Mouse (Mus musculus): ENCODE data around the gene Aktip.
A peak's percentile ranks its signal among the peaks of the same experiment; 100 is the strongest.

Gene Aktip

DNA sequence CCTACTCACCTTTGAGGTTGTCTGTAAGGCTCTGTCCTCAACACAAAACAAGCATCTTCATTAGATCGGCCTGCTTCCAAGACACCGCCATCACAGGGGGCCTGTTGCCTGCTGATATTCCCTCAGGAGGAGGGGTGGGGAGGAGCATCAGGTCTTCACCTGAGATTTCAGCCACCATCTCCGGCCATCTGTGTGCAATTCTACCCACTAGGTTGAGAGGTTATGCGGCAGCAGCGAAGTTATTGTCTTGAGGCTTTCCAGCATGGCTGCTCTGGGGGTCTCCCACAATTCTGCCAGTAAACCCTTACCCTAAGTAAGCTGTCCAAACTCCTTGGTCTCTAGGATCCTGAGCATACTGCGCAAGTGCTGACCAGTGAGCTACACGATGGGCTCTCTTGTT, at the start of gene Aktip:
Gene Aktip (minus strand): TSS at position 101 of the 400 bp plus-strand sequence.
- no peak for DNase-seq (ENCODE audit: low spot score)

DNA sequence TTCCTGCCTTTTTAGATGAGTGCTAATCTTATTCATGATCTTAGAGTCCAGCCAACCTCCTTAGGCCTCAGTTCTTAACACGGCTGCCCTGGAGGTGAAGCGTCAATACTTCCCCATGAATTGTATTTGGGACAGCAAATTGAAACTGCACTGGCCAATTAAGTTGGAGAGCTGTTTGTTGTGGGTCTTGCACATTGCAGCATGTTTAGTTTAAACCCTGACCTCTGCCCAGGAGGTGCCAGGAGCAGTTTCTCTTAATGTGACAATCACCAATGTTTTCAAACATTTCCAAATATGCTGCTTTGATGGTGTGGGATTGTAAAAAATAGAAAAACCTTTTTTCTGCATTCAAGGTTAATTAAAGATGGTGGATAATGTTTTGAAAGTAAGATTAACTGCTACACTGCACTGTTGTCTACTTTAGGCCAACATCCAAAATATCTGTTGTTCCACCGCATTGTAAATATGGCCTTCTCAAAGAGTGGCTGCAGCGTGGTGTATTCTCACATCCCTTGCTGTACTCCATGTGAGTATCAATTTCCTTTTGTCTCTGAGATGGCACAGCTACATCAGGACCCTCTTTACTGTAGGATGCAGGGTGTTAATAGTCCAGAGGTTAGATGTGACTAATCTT, 46.2 kb upstream of the Aktip start:
- DNase-seq (ENCODE audit: low spot score): no peak

- no peak for DNase-seq (ENCODE audit: low spot score)
Measured at GRCm38 (mm10) chr8:91242721-91243120, 42.9 kb upstream of the Aktip start.

GRCm38 (mm10) chr8:91241873-91242519, 42.2 kb upstream of the Aktip start:
- DNase-seq (ENCODE audit: low spot score): no peak

- no peak for DNase-seq (ENCODE audit: low spot score)
Measured at GRCm38 (mm10) chr8:91241371-91241770, 41.6 kb upstream of the Aktip start.

DNA sequence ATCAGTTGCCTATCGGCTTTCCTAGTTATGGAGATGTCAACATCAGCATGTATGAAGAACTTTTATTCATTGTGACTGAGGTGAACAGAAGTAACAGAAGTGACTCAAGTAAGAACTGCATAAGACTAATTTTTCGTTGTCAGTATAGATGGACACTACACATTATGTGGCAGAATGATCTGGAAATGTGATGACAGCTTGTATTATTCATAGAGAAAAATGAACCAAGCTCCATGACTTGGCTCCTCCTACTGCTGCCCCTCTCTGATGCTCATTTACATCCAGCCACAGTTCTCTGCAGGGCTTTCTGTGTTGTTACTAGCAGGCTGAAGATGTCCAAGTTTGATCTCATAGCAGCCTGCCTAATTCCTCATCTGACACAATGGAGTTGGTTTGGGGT, 37.4 kb upstream of the Aktip start:
- DNase-seq (ENCODE audit: low spot score): no peak

- DNase-seq (ENCODE audit: low spot score): no peak
Measured at GRCm38 (mm10) chr8:91234097-91234496, 34.3 kb upstream of the Aktip start.

DNA sequence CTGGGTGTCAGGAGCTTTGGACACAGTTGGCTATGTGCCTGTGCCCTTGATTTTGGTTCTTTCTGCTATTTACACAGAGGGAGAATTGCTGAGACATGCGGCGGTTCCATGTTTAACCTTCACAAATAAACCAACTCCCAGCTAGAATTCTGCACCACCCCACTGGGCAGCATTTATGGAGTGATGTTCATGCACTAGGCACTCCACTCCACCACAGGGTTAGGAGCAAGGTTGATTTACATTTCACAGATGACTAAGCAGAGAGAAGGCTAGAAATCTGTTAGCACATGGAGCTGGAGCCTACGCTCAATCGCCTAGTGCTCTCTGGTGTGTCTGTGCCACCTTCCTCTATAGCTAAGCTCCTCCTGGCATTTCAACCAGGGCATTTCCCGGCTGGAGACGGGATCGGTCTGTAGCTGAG, 27.7 kb upstream of the Aktip start:
- peak; percentile 66 for DNase-seq (ENCODE audit: low spot score)

GRCm38 (mm10) chr8:91224227-91224626, 24.5 kb upstream of the Aktip start:
- no peak for DNase-seq (ENCODE audit: low spot score)

DNA sequence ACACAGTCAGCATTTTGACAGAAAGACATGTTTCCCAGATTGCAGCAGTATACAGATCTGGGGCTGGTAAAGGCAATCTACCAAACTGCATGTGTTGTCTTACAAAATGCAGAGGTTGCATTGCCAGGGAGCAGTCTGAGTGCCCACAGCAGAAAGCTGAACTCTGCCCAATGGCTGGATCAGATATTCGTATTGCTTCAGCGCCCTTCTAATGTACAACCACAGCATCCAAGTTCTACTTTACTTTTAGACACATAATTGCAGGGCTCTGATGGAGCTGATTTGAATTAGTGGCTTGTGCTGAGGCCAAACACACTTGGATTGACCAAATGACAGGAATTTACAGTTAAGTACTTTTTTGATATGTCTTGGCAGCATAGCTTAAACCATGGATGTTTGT, 22.1 kb upstream of the Aktip start:
- DNase-seq (ENCODE audit: low spot score): no peak

GRCm38 (mm10) chr8:91218271-91218670, 18.5 kb upstream of the Aktip start:
- no peak for DNase-seq (ENCODE audit: low spot score)

DNA sequence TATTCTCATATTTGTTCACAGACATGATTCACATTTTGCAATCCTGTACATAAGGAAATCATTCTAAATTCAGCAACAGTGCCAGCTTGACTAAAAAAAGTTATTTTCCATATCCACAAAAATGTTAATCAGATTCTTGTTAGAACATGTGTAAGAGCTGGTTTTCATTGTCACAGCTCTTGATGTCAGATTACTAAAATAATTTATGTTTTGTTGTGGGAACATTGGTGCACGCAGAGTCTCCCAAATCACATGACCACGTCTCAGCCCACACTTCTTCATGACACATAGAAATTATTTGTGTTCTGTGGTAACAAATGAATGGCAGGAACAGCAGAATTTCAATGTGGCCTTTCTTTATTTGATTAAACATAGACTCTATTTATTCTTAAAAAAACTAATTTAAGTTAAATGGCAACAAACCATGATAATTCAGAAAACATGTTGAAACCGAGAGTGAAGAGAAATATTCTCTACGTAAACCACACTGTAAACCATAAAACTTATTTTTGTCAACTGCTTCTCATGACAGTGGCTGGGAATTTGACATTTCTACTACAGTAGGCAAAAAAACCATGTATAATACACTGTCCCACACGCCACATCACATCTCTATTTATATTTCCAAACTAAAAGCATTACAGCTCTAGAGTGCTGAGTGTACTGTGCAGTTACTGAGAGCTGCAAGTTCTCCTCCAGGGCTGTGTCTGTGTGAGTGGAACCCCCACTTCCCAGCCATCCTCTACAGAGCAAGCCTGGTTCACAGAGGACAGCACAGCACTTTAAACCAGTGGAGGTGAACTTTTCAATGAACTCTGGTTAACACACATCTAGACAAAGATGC, 17.5 kb upstream of the Aktip start:
- no peak for DNase-seq (ENCODE audit: low spot score)

DNA sequence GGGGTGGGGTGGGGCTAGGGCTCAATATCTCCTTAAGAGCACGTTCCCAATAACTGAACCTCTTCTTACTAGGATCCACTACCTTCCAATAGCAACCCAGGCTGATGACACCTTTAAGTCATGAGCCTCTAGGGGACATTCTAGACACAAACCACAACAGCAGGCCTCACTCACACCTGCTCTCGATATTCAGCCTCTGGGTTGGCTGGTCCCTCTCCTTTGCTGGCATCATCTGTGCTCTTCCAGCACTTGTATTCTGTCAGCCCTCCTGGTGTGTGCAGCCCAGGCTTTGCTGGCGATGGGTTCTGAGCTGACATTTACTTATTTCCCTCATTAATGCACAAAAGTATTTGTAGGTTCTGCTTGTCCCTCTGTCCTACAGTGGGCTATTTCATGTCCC, 14.5 kb upstream of the Aktip start:
- no peak for DNase-seq (ENCODE audit: low spot score)

GRCm38 (mm10) chr8:91212948-91213347, 13.2 kb upstream of the Aktip start:
- no peak for DNase-seq (ENCODE audit: low spot score)

DNA sequence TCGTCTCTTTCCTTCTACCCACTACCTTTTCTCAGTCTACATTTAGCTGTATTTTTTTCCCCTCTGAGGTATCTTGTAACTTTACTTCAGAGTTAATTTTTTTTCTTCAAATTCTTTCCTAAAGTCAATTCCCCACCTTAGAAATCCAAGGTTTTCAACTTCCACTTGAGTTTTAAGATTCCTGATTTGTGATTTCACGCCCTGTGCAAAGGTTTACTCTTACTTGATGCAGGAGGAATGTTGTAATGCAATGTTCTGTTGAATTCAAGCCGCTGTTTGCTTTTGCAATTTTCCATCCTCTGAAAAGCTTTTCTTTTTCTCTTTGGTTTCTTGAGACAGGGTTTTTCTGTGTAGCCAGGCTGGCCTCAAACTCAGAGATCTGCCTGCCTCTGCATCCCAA, 9.9 kb upstream of the Aktip start:
- no peak for DNase-seq (ENCODE audit: low spot score)

- no peak for DNase-seq (ENCODE audit: low spot score)
Measured at GRCm38 (mm10) chr8:91207676-91208075, 7.9 kb upstream of the Aktip start.

DNA sequence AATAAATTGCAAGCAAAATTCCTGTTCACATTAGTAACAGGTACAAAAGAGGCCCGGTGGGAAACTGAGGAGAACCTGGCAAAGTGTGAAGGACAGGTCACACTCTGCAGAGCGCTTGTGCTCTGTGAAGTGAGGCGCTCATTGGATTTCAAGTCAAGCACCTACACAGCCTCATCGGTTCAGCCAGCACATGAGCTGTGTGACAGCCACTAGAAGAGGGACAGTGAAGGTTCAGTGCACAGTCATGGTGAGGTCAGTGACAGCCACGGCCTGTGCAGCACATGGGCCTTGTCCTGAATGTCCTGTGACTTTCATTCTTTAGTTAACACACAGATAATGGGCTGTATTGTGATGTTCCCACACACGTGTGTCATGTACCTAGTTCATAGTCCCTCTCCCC, 6.1 kb upstream of the Aktip start:
- no peak for DNase-seq (ENCODE audit: low spot score)

DNA sequence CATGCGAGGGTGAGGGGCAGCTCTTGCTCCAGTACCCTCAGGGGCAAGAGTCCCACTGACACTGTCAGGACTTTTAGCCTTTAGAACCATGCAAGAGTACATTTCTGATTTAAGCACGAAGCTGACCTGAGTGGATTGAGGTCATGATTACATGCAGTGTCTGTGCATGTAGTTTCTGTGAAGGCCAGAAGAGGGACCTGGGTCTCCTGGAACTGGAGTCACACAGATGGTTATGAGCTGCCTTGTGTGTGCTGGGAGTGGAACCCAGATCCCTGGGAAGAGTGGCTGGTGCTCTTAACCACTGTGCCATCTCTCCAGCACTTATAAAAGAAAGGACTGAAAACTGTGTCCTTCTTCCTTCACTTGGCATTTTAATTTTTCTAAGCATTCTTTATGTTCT, 1.4 kb upstream of the Aktip start:
- no peak for DNase-seq (ENCODE audit: low spot score)

DNA sequence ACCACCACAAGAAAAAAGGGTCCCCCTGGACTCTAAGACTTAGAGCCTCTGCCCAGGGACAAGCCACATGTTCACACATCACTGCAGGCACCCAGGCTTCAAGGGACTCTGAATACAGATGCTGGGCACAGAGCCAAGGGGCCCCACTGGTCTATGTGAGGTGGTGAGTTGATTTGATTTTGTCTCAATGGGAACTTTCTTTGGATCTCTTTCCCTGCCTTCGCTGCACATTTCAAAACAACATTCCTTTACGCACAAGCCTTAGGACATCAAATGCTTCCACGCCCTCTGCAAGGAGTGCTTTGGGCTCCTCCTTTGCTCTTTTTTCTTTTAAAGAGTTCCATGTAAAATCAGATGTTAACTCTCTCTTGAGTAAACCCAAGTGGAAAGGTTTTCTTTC, 1.7 kb downstream of the Aktip start:
- DNase-seq (ENCODE audit: low spot score): no peak

DNA sequence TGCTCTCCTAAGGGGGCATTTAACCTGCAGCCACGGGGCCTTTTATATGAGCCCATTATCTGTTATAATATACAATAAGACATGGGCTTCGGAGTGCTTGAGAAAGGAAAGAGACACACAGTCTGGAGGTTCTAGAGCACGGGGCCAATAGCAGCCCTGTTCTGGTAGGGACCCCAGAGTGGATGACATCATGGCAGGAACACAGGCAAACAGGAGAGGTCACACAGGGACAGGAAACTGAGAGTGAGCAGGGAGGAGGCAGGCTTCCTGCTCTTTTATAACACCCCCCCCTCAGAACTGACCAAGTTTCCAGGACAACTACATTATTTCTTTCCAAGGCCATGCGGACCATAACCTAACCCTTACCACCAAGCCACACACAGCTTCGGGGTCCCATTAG, 2.5 kb downstream of the Aktip start:
- no peak for DNase-seq (ENCODE audit: low spot score)

DNA sequence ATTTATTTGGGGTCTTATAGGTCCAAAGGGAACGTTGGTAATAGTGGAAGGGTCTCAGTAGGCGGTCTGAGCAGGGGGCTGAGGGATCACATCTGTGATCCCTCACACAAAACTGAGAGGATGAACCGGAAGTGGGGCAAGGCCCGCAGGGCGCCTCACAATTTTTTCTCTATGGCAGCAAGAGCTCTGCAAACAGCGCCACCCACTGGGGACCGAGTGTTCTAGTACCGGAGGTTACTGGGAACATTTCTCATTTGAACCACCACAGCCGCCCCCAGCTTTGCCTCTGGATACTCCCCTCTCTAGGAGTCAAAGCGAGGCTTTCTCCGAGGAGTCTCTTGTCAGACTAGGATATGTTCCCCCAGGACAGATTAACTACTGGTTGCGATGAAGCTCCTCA, 3.1 kb downstream of the Aktip start:
- DNase-seq (ENCODE audit: low spot score): no peak

DNA sequence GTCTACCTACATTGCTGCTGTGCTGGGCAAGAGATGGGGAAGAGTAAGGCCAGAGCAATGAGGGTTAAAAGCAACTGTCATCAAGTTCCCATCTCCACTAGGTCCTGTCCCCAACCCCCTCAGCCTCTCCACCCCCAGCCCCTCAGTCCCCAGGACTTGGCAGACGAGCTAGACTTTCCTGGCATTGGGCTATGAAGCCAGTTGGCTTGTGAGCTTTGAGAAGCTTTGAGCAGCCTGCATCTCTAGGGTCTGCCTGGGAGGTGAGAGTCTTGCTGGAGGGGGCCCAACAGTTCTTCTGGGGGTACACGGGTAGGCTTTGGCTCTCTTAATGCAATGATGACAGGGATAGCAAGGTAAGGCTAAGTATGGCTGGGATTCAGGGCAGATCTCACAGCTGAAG, 5.7 kb downstream of the Aktip start:
- no peak for DNase-seq (ENCODE audit: low spot score)

DNA sequence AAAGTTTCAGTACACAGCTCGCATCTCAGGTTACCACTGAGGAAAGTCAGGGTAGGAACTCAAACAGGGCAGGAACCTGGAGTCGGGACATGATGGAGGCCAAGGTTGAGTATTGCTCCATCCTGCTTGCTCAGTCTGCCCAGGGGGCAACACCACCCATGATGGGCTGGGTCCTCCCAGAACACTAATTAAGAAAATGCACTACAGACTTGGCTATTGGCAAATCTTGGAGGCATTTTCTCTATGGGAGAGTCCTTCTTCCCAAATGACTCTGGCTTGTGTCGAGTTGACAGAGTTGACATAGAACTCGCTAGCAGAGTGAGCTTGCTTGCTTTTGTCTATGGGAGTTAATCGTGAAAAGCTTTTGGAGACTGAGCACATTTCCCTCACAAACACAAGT, 6.8 kb downstream of the Aktip start:
- DNase-seq (ENCODE audit: low spot score): no peak
